Mouse (Mus musculus): Measurements from ENCODE around the gene Agpat4. TPM values are rescaled to one million over a fixed set of nuclear protein-coding genes. Genes with fewer than 3 reads are reported as not detected.

Agpat4 gene
- polyA plus RNA-seq, 1 experiment = 35.2 TPM

DNA sequence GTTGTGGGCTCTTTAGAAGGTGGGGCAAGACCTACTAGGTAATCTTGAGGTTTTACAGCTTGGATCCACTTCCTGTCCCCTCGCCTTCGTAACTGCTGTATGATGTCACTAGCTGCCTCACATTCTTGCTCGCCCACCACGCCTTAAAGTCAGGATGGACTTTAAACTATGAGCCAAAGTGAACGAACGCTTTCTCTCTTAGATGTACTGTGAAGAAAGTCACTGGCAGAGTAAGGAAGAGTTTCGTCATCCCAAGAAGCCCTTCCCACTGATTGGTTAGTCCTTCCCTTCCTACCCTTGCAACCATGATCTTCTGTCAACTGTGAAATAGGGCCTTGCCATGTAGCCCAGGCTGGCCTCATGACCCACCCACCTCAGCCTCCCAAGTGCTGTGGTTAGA, 112.6 kb downstream of the Agpat4 start:
- TF ChIP-seq CTCF (IDR thresholded peaks at IDR 0.05; ENCODE audit: borderline replicate concordance, extremely low read depth, insufficient read depth, insufficient read length) (no peak), POLR2A (IDR thresholded peaks at IDR 0.05; ENCODE audit: borderline replicate concordance, extremely low read depth, insufficient read depth, insufficient read length, poor library complexity, severe bottlenecking) (no peak)

DNA sequence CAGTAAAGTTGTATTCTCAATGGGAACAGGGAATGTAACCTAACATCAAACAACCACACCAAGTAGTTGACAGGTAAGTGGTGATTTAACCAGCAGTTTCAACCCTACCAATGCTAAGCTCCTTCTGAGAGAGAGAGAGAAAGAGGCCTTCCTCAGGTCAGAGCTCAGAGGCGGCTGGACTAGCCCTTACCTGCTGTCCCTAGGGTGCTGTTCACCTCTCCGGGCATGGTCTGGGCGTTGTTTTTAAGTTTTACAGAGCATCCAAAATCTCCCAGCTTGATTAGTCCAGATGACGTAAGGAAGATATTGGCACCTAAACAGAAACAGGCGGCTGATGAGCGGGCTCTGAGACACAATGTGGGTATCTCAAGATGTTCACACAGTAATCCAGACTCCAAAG, 114.2 kb downstream of the Agpat4 start:
- DNase-seq (ENCODE audit: low read depth) = no peak
- no peak for TF ChIP-seq POLR2A (IDR thresholded peaks at IDR 0.05; ENCODE audit: borderline replicate concordance, extremely low read depth, insufficient read depth, insufficient read length, poor library complexity, severe bottlenecking)
- no peak for TF ChIP-seq CTCF (IDR thresholded peaks at IDR 0.05; ENCODE audit: borderline replicate concordance, extremely low read depth, insufficient read depth, insufficient read length)

More for the DNA sequence above, 112.6 kb downstream of the Agpat4 start:
- DNase-seq (ENCODE audit: low read depth) = no peak

DNA sequence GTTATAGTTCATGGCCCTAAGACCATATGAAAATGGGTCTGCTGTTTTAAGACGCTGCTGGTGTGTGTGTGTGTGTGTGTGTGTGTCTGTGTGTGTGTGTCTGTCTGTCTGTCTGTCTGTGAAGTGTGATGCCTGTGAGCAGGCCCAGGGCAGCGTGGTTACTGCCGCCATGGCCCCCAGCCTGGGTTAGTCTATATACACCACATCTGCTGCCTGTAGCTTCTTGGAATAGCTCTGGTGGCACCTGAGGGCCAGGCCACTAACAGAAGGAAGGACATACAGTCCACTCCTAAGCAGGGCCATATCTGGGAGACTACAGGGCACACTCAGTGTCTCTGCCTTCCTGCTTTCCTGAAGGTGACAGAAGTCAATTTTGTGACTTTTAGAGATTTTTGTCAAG, 122.2 kb downstream of the Agpat4 start:
- DNase-seq (ENCODE audit: low read depth) = no peak
- TF ChIP-seq CTCF (IDR thresholded peaks at IDR 0.05; ENCODE audit: borderline replicate concordance, extremely low read depth, insufficient read depth, insufficient read length) (no peak), POLR2A (IDR thresholded peaks at IDR 0.05; ENCODE audit: borderline replicate concordance, extremely low read depth, insufficient read depth, insufficient read length, poor library complexity, severe bottlenecking) (no peak)

DNA sequence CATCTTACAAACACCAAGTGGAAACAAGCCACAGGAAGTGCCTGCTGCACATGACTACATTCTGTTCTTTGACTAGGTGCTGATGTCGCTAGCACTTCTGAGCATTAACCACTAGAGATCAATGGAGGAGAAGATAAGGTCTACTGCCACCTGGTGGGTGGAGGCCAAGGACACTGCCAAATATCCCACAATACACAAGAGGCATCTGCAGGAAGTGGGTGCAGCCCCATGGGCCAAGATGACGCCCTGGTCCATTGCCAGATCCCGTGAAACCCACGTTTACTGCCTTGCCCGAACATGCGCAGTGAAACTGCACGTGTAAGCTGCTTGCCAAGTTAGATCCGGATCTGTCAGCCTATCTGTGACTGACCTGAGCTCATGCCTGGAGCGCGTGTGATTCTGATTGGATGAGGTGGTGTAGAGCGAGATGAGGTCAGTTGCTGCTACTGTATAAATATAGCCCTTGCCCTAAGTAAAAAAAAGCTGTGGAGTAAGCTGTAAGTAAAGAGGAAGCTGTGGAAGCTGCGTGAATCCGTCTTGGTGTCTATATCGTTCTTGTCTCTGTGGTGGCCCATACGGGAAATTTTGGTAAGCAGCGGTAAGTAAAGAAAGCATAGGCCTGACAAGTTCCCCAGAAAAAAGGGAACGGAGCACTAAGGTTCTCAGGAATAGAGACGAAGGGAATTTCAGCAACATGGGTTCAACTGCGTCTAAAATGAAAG, 131.4 kb downstream of the Agpat4 start:
- DNase-seq (ENCODE audit: low read depth) = no peak
- TF ChIP-seq CTCF (IDR thresholded peaks at IDR 0.05; ENCODE audit: borderline replicate concordance, extremely low read depth, insufficient read depth, insufficient read length) = peak; percentile 22; the same call in 1 of the 2 replicates
- TF ChIP-seq POLR2A (IDR thresholded peaks at IDR 0.05; ENCODE audit: borderline replicate concordance, extremely low read depth, insufficient read depth, insufficient read length, poor library complexity, severe bottlenecking) = no peak

DNA sequence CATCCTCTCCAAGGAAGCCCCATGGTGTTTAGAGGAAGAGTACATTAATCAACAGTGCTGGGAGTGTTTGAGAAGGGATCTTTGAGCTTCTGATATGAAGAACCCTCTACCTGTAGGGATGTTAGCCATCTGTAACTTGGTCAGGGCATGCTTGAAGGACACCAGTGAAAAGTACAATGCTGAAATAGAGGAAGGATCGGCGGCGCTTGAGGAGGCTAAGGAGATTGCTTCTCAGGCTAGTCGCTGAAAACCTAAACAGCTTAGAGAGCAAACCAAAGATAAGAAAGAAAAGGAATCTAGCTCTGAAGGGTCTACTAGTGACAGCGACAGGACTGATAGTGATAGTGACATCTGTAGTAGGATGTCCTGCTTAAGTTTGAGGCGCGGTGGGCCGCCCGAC, 132.1 kb downstream of the Agpat4 start:
- TF ChIP-seq POLR2A (IDR thresholded peaks at IDR 0.05; ENCODE audit: borderline replicate concordance, extremely low read depth, insufficient read depth, insufficient read length, poor library complexity, severe bottlenecking) = no peak
- no peak for TF ChIP-seq CTCF (IDR thresholded peaks at IDR 0.05; ENCODE audit: borderline replicate concordance, extremely low read depth, insufficient read depth, insufficient read length)
- no peak for DNase-seq (ENCODE audit: low read depth)

DNA sequence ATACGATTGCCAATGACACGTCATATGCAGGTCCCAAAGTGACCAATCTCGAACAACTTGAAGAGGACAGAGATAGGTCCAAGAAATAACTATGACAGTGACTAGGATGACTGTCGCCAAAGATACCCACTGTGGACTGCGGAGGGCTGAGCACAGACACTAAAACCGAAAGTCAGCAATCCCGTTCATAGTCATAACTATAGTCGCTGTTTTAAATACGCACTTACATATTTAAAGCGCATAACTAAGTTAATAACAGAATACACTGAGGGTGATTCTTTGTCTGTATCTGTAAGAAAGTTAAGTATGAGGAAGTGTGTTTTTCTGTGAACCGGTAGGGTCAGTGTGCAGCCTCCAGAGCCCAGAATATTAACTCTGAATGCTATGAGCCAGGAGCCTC, 137.6 kb downstream of the Agpat4 start:
- TF ChIP-seq POLR2A (IDR thresholded peaks at IDR 0.05; ENCODE audit: borderline replicate concordance, extremely low read depth, insufficient read depth, insufficient read length, poor library complexity, severe bottlenecking) (no peak), CTCF (IDR thresholded peaks at IDR 0.05; ENCODE audit: borderline replicate concordance, extremely low read depth, insufficient read depth, insufficient read length) (no peak)
- DNase-seq (ENCODE audit: low read depth) = no peak

DNA sequence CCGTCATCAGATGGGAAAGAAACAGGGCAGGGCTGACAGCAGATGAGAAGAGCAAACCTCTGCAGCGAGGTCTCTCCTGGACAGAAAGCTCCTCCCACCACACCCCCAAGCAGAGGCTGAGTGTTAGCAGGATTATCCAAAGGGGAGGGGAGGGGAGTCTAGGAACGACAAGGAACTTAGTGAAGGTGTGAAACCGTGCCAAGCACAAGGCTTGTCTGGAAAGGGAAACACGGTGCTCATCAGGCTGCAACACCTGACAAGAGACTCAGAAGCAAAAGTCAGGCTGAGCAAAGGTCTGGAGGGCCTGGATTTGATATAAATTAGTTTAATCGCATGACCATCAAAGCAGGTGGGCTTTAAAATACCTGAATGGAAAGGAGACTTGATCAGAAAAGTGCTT, 140.0 kb downstream of the Agpat4 start:
- TF ChIP-seq CTCF (IDR thresholded peaks at IDR 0.05; ENCODE audit: borderline replicate concordance, extremely low read depth, insufficient read depth, insufficient read length) = no peak
- no peak for TF ChIP-seq POLR2A (IDR thresholded peaks at IDR 0.05; ENCODE audit: borderline replicate concordance, extremely low read depth, insufficient read depth, insufficient read length, poor library complexity, severe bottlenecking)
- DNase-seq (ENCODE audit: low read depth) = no peak

DNA sequence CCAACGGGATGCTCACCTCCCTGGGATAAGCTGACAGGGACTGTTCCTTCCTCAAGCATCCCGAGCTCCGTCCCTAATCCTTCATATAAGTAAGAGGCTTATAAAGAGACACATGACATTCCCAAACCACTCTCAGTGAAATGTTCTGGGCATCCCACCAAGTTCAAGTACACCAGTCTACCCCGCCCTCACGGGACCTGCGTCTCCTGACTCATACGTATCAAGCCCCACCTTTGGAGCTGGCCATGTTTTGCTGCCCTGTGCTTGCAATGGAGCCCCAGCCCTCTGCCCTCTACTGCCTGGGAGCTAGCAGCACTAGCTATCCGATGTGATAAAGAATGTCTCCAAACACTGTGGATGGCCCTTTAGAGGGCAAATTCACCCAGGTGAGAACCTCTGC, 141.5 kb downstream of the Agpat4 start:
- TF ChIP-seq POLR2A (IDR thresholded peaks at IDR 0.05; ENCODE audit: borderline replicate concordance, extremely low read depth, insufficient read depth, insufficient read length, poor library complexity, severe bottlenecking) (no peak), CTCF (IDR thresholded peaks at IDR 0.05; ENCODE audit: borderline replicate concordance, extremely low read depth, insufficient read depth, insufficient read length) (no peak)
- no peak for DNase-seq (ENCODE audit: low read depth)

DNA sequence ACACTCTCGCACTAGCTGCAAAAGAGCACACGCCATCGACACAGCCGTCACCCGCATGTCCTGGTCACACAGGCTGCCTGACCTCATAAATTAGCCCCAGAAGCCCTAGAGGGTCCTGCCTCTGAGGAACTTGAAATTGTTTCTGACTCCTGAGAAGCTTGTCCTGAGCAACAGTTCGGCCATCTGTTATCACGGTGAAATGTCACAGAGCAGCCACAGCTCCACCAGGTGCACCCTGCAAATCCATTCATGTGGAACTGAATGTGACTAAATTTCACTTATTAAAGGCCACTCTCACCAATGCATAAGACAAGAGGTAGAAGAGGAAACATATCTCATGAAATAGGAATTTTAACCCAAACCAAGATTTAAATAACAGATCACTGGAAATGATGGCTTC, 142.9 kb downstream of the Agpat4 start:
- TF ChIP-seq POLR2A (IDR thresholded peaks at IDR 0.05; ENCODE audit: borderline replicate concordance, extremely low read depth, insufficient read depth, insufficient read length, poor library complexity, severe bottlenecking) (no peak), CTCF (IDR thresholded peaks at IDR 0.05; ENCODE audit: borderline replicate concordance, extremely low read depth, insufficient read depth, insufficient read length) (no peak)
- no peak for DNase-seq (ENCODE audit: low read depth)

DNA sequence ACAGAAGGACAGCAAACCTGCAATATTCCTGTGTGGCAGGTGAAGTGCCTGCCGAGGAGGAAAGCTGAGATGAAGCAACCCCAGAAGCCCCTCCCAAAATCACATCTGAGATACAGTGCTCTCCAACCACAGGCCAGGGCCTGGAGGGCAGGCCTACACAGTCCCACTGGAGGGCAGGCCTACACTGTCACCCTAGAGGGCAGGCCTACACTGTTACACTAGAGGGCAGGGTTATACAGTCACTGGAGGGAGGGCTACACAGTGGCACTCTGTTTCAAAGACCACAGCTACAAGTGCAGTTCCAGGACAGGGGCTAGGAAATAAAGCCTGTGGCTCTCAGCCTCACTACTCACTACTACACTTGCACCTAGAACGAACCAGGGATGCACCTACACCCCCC, 143.4 kb downstream of the Agpat4 start:
- peak; percentile 20; the same call in 1 of the 2 replicates for TF ChIP-seq CTCF (IDR thresholded peaks at IDR 0.05; ENCODE audit: borderline replicate concordance, extremely low read depth, insufficient read depth, insufficient read length)
- no peak for TF ChIP-seq POLR2A (IDR thresholded peaks at IDR 0.05; ENCODE audit: borderline replicate concordance, extremely low read depth, insufficient read depth, insufficient read length, poor library complexity, severe bottlenecking)

DNA sequence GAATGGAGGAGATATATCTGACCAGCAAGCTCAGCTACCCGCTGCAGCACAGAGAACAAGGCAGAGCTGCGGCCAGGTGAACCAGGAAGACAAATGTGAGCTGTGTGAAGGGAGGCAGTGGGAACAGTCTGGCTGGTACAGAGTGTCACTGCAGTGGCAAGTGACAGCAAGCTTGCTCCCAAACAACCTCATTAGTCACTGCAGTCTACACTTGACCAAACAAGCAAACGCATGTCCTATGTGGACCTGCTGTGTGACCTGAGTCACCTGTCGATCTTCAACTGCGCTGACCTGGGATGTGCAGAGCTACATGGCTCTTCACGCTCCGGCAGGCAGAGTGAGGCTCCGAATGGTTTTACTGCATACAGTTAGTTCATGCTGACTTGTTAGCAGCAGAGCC, 144.3 kb downstream of the Agpat4 start:
- no peak for TF ChIP-seq CTCF (IDR thresholded peaks at IDR 0.05; ENCODE audit: borderline replicate concordance, extremely low read depth, insufficient read depth, insufficient read length)
- TF ChIP-seq POLR2A (IDR thresholded peaks at IDR 0.05; ENCODE audit: borderline replicate concordance, extremely low read depth, insufficient read depth, insufficient read length, poor library complexity, severe bottlenecking) = no peak
- no peak for DNase-seq (ENCODE audit: low read depth)

More for the DNA sequence above, 143.4 kb downstream of the Agpat4 start:
- no peak for DNase-seq (ENCODE audit: low read depth)

DNA sequence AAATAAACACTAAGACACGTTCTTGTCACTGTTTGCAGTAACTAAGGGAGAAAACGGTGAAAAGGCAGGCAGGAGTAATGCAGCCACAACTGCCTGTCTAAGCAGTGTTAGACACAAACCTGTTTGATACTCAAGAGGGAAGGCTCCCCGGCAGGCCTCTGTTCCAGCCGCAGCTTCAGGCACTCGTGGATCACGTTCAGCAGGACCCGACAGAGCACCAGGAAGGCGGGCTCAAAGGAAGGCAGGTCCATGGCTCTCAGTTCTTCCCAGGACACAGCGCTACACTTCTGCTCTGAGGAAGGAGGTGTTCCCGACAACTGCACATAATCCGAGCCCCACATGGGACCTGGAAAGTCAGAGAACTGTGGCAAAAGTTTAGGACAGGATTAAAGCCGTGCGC, 145.3 kb downstream of the Agpat4 start:
- no peak for TF ChIP-seq CTCF (IDR thresholded peaks at IDR 0.05; ENCODE audit: borderline replicate concordance, extremely low read depth, insufficient read depth, insufficient read length)
- no peak for TF ChIP-seq POLR2A (IDR thresholded peaks at IDR 0.05; ENCODE audit: borderline replicate concordance, extremely low read depth, insufficient read depth, insufficient read length, poor library complexity, severe bottlenecking)
- no peak for DNase-seq (ENCODE audit: low read depth)

Measured in brain, embryonic 14.5 days (tissue).